Mouse (Mus musculus) brain, embryonic 14.5 days (tissue): Measurements from ENCODE around the gene Dusp27.

Source experiments
- CTCF ChIP-seq: fragments of 200-500 bp; IDR thresholded peaks from 2 replicates; pipeline ENCODE4 v1.5.1; 2012; ENCODE audit warnings: inconsistent platforms, mild to moderate bottlenecking, moderate library complexity, borderline replicate concordance; ENCODE audit not compliant: insufficient read depth, insufficient read length; ENCODE audit errors: extremely low read depth
- POLR2A ChIP-seq: fragments of 200-500 bp; IDR thresholded peaks from 2 replicates; pipeline ENCODE4 v1.6.1; 2012; ENCODE audit warnings: mild to moderate bottlenecking, inconsistent platforms, borderline replicate concordance; ENCODE audit not compliant: poor library complexity, insufficient read depth, insufficient read length, severe bottlenecking; ENCODE audit errors: extremely low read depth

DNA sequence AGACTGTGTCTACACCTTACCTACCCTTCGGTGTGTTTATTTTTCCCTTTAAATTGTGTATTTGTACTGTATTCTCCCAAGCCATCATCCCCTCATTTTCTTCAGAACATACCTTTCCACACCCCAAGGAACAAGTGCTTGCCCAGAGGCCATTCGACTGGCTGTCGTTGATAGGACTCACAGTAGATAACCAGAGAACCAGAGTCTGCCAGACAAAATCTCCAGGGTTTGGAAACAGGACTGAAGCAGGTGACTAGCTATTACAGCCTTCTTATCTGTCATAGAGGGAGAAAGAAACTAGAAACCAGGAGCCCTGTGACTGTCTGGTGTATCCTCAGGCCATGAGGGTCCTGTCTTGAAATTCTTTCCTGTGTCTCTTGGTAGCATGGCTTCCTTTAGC, 22.9 kb downstream of the Dusp27 start:
- TF ChIP-seq CTCF (no peak), POLR2A (no peak)
